Mouse (Mus musculus) brain, adult 2 months (tissue): Measurements from ENCODE around the gene Aqp3.
A peak's percentile ranks its signal among the peaks of the same experiment; 100 is the strongest.
"Not testable (repeated sequence)": the region's sequence is repeated elsewhere in the genome, so short reads cannot be mapped to it uniquely, and the experiment has no call there.

ENCODE experiments used
- DNase-seq: peaks from one replicate; pipeline ENCODE4 v3.0.0; 2011; ENCODE audit warnings: low read depth, low spot score

Gene Aqp3

DNA sequence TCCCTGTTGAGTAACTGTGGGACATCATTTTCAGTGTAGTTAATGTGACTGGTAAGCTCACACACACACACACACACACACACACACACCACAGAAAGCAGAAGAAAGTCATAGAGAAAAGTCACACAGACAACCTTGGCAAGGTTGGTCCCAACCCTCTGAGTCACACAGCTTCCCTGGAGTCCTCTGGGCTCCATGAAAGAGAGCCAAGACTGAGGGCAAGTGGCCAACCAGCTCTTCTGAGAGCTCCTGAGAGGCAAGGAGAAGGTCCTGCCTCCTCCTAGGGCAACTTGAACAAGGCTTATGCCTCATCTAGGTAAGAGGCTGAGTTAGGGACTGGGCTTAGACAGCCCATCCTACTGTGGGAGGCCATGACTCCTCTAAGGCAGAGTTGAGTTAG, 4.9 kb upstream of the Aqp3 start:
- peak; percentile 13 for DNase-seq

DNA sequence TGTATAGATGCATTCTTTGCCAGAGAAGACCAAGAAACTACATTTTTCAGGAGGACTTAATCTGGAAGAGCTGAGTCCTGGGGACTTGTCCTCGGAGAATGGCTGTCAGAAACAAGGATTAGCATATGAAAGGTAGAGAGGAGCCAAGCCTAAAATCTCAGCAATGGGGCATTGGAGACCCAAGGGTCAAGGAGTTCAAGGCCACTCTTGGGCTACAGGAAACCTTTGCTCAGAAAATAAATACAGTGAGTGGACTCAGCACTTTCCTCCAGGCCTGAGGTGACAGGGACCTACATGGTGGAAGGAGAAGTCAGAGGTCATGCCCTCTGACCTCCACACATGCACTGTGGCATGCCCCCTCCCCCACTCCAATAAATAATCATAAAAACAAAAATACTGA, 3.0 kb upstream of the Aqp3 start:
- DNase-seq: no peak

DNA sequence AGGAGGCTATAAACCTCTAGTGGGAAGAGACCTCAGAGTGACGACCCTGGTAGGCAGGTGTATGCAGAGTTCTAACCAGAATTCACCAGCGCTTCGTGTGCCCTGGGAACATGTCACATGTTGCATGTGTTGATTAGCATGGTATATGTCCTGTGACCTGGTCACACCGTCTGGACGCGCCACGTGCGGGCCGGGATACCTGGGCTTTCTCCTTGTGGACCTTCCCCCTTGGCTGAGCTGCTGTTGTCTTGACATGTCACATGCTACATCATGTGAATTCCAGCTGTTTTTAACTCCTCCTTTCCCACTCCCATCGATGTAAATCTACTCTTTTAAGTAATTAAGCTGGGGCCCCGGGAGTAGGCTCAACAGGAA, 581 bp upstream of the Aqp3 start:
- no peak for DNase-seq

DNA sequence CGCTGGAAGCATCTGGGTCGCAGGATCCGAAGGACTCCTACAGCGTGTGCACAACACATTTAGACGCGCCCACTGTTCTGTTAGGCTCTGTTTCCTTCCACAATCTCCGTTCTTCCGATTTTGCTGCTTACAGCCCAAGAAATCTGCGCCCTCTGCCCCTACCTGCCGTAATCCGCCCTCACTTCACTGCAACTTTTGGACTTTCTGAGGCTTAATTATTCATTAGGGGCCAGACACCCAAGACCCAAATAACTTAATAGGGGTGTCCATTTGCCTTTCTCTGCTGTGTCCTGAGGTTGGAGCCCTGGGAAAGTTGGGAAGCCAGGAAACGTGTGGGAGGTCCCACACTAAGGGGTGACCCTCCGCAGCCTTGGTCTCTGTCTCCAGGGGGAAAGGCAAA, 602 bp downstream of the Aqp3 start:
- no peak for DNase-seq

DNA sequence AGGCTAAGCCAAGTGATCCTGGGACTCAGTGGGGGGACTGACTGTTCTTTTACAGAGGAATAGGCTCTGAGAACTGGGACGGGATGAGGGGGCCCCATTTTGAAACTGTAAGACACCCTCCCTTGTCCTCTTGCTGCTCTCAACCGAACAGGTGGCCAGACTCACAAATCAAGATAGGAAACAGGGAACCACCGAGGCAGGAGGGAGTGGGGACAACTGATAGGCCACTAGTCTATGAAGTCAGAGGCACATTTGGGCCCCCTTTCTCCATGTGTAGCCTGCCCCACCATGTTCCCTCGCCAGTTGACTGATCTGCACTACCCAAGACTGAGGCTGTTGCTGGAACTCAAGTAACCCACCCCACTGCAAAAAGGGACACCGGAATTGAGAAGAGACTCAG, 1.2 kb downstream of the Aqp3 start:
- no peak for DNase-seq

DNA sequence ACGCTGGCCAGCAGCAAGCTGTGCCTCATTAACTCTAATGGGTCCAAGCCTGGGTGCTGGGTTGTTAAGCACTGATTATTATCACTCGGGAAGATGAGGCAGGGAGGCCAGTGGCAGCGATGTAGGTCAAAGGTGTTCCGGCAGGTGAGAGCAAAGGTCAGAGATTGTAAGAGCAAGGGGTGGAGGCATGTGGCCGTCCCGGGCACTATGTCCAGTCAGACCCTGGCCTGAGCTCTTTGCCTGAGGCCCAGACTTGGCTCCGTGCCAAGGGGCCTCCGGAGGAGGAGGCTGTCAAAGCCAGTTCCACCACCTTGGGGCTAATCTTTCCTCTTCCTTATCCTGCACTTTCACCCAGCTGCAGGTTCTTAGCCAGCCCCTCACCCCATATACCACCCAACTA, 1.8 kb downstream of the Aqp3 start:
- no peak for DNase-seq

DNA sequence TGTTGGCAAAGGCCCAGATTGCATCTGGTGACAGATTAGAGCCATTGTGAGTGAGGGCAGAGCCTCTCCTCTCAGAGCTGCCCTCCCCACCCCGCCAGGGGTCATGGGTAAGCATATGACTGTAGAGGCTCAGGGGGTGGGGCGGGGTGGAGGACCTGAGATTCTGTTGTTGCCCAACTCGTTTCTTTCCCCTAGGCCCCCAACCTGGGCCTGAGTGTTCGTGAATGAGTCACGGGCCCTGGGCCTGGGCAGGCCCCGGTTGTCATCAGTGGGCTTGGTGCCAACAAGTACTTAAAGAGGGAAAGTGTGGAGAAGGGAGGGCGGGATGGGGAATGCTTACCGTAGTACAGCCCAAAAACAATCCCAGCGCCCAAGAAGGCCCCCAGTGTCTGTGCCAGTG, 3.6 kb downstream of the Aqp3 start:
- no peak for DNase-seq

DNA sequence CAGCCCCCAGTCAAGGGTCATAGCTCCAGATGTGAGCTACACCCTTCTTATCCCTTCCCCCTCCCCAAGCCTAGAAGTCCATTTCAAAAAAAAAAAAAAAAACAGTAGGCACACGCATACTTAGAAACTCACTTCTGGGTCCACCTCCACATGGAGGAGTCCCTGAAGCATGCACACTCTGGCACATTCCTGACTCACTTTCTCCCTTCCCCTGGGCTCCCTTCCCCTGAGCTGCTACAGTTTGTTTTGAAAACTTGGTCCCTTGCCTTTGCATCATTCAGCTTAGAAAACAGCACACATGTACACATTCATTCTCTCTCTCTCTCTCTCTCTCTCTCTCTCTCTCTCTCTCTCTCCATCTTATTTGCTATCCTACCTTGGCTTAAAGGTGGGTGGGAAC, 5.0 kb downstream of the Aqp3 start:
- peak; percentile 24 for DNase-seq

DNA sequence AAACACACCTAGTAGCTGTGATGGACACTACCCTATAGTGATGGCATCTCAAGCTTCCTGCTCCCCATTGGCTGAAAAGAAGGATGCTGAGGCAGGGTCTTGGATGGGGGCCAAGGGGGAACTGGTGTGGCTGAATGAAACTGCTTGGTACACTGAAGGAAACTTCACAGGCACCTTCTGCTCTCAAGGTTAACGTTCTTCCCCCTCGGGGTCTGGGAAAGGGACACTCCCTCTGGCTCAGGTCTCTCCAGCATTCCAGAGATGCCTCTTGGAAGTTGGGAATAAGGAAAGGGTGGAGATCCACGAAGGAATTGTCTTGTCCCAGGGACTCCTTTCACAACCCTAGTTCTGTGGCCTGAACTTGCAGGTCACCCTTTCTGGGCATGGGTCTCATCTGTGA, 6.6 kb downstream of the Aqp3 start:
- DNase-seq: no peak

DNA sequence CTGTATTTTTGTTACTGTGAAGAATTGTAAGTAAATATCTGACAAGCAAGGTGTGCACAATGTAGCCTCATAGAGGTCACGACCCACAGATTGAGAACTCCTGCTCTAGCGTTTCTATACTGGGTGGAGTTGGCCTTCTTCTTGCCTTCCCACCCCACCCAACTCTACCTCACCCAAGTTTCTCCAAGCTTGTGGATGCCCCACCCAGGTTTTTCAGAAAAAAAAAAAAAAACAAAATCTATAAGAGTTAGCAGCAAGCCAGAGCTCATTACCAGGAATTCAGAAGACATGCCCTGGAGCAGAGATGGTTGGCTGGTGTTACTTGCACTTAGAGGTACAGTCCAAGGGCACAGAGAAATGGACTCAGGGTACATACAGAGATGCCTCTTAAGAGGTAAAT, 8.3 kb downstream of the Aqp3 start:
- no peak for DNase-seq

DNA sequence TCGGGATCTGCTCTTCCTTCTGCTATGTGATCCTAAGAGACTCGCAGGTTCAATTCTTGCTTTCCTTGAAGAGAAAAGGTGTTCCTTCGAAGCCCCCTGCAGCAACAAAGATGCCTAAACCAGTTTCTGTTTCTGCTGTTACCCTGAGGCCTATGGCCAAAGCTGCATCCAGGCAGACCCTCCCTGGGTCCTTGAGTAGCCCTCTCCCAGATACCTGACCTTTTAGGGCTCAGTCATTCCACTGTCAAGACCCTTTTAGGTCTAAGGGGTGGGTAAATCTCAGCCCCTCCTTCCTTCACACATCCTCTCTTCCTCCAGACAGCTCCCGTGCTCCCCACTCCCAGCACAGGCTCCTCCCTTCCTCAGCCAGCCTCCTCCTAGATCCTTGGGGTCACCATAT, 8.8 kb downstream of the Aqp3 start:
- DNase-seq: no peak

DNA sequence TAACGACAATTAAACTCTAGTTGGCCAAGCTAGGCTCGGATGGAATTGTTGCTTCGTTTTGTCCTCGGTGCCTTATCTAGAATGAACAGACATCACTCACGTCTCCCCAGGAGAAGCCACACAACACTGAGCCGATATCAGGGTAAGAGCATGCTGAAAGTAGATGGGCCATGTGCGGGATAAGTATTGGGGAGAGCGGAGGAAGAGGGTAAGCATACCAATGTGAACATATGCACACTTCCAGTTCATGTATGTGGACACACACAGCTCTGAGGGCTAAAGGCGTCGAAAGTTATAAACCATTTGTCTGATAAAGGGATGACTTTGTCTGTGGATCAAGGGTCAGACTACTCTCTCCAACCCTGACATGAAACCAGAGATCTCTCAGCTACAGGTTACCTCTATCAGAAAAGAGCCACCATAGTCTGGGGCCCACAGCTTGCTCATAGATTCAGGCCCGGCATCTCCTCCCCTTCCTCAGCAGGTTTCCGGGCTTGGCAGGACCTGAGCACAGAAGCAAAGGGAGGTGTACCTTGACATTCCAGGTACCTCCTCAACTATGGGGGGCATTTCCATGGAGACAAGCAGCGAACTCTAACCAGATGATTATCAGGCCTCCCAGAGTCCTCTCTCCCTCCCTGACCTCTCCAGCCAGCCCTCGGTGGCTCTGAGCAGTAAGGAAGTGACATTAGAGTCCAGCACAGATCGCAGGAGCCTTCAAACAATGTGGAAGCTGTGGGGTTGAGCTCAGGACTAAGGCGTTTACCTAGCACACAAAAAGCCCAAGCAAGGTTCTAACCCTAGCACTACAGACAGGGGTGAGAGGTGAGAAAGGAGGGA, 10.3 kb downstream of the Aqp3 start:
- DNase-seq: no peak

DNA sequence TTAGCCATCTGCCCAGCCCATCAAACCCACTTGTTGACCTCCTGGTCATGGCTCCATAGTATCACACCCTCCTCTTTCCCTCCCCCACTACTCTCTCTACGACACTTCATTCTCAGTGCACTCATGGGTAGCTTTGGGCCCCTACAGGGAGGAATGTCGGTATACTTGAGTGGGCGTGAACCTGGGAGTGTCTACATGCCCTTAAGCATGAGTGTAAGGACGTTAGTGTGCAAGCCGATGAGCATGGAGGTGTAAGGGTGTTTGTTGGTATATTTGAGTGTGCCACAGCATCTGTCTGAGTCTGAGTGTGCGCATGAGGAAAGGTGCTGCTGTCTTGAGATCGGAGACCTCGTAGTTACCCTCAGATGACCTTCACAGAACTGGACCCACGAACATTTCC, 11.0 kb downstream of the Aqp3 start:
- DNase-seq: no peak

DNA sequence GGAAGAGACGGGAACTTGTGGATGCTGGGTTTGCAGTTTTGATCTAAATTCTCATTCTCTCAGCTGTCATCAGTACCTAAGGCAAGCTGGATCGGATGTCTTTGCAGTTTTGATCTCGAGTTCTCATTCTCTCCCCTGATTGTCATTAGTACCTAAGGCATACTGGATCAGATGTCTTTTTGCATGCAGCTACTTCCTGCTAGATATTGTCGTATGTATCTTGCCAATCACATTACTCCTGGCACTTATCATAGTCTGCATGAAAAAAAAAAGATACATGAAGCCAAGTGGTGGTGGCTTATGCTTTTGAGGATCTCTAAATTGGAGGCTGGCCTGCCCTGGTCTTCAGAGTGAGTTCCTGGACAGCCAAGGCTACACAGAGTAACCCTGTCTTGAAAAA, 13.2 kb downstream of the Aqp3 start:
- no peak for DNase-seq

DNA sequence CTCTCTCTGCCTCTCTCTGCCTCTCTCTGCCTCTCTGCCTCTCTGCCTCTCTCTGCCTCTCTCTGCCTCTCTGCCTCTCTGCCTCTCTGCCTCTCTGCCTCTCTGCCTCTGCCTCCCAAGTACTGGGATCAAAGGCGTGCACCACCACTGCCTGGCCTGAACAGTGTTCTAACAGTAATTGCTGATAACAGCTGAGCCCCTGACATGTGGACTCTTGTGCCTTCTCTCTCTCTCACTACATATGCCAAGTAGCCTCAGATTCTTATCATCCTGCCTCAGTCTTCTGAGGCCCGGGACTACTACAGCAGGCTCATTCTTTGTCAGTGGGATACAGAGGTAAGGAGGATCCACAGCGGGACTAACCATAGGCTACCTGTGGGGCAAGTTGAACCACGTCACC, 15.2 kb downstream of the Aqp3 start:
- DNase-seq: not testable (repeated sequence)

DNA sequence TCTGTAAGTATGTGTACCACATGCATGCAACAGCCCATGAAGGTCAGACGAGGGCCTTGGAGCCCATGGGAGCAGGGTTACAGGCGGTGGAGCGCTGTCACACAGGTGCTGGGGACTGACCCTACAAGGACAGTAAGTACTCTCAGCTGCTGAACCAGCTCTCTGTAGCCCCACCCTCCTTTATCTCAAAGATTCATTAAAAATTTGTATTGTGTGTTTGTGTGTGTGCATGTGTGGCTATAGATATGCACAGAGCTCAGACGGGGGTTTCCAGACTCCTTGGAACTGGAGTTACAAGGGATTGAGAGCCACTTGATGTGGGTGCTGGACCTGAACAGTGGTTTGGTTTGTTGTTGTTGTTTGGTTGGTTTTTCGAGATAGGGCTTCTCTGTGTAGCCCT, 16.2 kb downstream of the Aqp3 start:
- no peak for DNase-seq

DNA sequence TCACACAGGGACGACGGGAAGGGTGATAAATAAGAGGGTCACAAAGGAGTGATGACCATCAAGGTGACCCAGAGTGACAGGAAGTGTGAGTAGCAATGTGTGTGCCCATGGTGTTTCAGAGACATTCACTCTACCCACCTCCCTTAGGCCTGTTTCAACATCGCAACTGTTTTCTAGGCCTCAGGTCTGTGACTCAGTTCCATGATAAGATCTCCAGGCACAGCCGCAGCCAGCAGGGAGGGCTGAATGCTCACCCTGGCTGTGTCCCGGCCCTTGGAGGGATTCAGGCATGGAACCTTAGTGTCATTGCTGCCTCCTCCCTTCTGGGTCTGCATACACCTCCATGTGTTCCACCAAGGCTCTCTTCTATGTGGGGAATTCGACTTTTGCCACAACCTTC, 19.3 kb downstream of the Aqp3 start:
- DNase-seq: no peak

DNA sequence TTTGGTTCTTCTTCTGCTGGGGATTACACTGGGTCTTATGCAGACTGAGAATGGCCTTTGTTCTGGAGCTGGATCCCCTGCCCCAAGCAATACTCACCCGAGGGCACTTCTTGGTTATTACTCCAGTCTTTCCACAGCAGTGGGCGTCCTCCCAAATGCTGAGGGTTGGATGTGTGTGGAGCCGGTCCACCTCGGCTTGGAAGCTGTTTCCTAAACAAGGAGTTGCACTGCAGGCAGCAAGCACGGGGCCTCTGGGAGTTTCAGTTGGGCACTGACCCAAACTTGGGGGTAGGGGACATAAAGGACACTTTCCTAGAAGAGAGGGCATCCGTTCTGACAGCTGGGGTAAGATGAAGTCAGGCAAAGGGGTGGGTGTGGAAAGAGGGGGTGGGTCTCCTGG, 23.5 kb downstream of the Aqp3 start:
- DNase-seq: no peak

DNA sequence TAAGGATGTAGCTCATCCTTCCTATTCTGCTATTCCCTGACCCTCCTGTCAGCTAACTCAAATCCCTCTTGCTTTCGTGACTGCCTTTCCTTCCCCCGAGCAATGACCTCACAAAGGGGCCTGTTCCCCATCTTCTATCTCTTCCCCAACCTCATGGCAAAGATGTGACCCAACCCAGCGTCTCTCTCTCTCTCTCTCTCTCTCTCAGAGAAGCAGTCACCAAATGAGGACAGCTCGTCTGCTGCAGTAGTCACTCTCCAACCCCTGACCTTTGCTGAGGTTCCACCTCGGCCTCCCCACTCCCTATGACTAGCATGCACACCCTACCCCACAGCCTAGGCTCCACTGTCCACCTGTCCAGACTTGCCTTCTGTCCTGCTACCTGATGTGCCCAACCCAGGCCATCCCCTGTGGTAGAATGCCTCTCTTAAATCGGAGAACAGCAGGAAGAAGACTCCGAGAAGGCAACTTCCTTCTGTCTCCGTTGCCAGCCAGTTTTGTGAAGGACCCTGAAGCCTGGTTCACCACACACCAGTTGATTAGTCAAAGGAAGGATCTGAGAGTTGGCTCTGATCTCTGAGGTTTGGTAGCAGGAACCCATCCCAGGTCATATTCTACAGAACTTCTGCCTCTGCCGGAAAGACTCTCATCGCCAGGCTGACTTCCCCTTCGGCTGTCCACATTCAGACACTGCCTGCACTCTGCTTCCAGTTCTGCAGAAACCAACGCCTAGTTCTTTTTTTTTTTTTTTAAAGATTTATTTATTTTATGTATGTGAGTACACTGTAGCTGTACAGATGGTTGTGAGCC, 24.8 kb downstream of the Aqp3 start:
- DNase-seq: peak; percentile 24

DNA sequence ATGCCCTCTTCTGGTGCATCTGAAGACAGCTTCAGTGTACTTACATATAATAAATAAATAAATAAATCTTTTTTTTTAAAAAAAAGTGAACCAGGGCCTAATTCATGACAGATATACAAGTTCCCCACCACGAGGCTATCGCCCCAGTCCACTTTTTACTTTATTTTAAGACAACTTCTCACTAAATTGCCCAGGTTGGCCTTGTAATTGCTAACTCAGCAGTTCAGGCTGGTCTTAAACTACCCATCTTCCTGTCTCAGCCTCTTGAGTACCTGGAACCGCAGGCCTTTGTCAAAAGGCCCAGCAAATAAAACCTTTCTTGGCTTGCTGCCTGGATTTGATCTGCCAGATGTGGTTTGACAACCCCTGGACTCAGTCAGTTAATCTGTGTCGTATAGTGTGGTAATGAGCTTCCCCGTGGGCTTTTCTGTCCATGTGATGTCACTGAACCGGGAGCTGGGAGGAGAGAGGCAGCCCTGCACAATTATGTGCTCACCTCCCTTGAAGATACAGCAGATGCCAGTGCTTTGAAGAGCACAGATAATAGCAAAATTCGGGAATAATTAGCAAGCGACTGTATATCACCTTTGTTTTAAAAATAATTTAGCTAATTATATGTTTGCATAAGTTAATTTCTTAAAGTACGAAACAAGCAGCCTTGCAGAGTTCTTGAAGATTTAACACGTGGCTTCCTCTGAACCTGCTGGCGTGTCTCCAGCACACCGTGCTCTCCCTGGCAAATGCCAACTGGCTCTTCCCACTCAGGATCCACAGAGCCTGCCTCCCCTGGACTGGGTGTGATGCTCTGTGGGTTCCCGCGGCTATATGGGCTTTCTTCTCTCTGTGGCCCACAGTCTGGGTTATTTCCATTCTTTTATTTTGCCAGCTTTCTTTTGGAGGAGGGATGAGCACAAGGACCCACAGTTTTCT, 26.2 kb downstream of the Aqp3 start:
- peak; percentile 59 for DNase-seq

DNA sequence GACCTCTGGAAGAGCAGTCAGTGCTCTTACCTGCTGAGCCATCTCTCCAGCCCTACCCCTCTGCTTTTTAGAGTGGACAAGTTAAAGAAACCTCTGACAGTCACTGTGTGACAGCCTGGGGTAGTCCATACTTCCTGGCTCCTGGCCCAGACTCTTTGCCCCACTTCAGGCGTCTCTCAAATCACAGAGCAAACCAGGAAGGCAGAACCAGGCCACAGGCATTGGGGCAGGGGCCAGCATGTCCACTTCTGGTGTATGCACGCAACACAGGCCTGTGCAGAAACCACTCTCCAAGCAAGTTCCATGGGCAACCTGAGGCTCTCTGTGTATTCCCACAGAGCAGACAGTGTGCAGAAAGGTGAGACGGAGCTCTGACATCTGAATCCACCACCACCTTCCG, 32.8 kb downstream of the Aqp3 start:
- no peak for DNase-seq
